Mouse (Mus musculus): ENCODE measurements at regions not wholly inside any gene's neighbourhood (a gene's known extent, or its start where the extent isn't known, plus 50 kb on each side); places are given as distances from the start of the nearest gene placed in this dataset.

- DNase-seq = peak; percentile 60
Measured at GRCm38 (mm10) chr13:119378404-119379037, 49.9 kb upstream of the Paip1 start.
